Mouse (Mus musculus) erythroid progenitor cell, adult 5-6 weeks (primary cell): Measurements from ENCODE around the gene Rrp15. TPM values are rescaled to one million over a fixed set of nuclear protein-coding genes. Genes with fewer than 3 reads are reported as not detected.
"Not testable (repeated sequence)": the region's sequence is repeated elsewhere in the genome, so short reads cannot be mapped to it uniquely, and the experiment has no call there.

ENCODE experiments used
- ATAC-seq: replicated peaks from 2 replicates; pipeline ENCODE4 v1.8.0; 2016; ENCODE audit warnings: moderate number of reproducible peaks, mild to moderate bottlenecking, moderate TSS enrichment, inconsistent platforms; ENCODE audit not compliant: poor library complexity, low FRiP score, severe bottlenecking
- total RNA-seq, 2 experiments: library from RNA; stranded (forward) in 1 of 2; stranded (reverse) in 1 of 2; fragments of 150-400 nt in 1 of 2; fragments of 186-747, 209-891 nt in 1 of 2; gene quantifications; 2 replicates each; pipeline versions ENCODE4 v1.2.3 to v1.2.4; 2015 to 2017; ENCODE audit warnings: low replicate concordance in 2 of 2

Rrp15 gene
- total RNA-seq (2015; ENCODE audit: low replicate concordance) (10.9 and 14.1 TPM in 2 replicates), total RNA-seq (2017; ENCODE audit: low replicate concordance) (13.6 and 15.4 TPM in 2 replicates)

DNA sequence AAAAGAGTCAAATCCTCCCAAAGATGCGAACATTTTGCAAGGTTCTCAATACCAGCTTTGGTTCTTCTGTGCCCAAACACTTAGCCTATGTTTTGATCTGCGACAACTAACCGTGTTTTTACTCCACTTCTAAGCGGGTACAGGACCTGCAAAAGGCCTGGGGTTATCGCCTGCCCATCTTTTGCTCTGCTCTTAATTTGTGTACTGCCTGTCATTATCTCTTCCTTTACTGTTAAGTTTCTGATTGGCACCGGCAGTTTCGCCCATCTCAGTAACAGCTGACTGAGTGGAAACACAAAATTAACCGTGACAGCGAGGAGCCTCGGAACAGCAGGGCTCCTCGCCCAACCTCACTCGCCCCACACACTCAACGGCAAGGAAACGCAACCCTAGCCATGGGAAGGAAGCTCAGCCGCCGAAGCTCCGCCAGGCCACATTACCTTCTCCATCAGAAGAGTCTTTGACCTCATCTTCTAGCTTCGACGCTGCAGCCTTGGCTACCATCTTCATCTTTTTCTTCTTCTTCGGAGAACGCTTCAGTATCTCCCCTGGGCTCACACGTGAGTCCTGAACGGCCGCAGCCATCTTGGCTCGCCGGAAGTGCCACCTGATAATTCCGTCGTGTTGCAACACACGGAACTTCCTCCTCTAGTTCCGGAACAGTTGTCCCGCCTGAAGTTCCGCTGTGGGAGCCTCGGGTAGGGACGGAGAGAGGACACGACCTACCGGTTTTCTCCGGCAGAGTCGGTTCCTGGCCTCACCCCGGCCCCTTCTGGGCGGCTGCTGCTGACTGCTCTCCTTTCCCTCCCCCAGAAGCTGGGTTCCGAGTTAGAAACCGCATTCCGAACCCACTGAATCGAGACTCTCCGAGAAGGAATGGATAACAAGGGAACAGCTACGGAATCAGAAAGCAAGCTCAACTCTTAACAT is at the start of gene Rrp15:
Rrp15 (minus strand) TSS at position 635 of the 930 bp plus-strand sequence.
- peak; percentile 84 for ATAC-seq

- ATAC-seq, result no peak
Observed at GRCm38 (mm10) chr1:186797991-186798390, 48.8 kb upstream of the Rrp15 start.

GRCm38 (mm10) chr1:186785359-186785758 is 36.2 kb upstream of the Rrp15 start:
- ATAC-seq, result no peak

DNA sequence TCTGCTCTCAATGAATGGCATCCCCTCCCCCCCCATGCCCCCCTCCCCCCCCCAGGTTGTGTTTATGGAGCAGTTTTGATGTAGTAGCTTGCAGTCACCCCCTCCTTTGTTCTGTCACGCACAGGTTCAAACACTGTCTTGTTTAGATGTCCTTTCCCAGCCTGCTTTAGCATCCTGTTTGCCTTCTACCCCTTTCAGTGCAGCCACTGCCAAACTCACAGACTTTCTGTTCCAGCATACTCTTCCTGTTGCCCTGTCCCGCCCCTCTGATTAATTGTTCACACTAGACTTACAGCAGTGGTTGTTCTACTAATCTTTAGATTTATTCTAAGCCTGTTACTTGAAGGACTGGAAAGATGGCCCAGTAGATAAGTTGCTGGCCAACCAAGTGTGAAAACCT is 31.7 kb upstream of the Rrp15 start:
- no peak for ATAC-seq

DNA sequence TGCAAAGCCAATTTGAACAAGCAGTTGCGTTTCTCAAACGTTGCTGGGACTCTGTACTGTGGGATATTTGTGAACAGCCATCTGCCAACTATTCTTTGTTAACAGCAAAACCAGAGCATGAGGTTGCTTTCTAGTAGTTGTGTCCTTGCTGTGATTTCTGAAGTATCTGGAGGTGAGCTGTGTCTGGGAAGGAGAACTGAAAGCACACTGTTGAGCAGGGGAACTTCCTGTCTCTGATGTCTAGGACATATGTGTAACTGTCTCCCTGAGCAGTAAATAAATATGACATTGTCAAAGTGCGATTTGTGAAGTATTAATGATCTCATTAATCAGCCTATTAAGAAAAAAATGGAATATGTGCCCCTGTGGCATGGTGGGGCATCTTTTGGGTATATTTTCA is 24.0 kb upstream of the Rrp15 start:
- no peak for ATAC-seq

- ATAC-seq, result no peak
Observed at GRCm38 (mm10) chr1:186772547-186773077, 23.5 kb upstream of the Rrp15 start.

GRCm38 (mm10) chr1:186772005-186772404 is 22.8 kb upstream of the Rrp15 start:
- ATAC-seq, result no peak

DNA sequence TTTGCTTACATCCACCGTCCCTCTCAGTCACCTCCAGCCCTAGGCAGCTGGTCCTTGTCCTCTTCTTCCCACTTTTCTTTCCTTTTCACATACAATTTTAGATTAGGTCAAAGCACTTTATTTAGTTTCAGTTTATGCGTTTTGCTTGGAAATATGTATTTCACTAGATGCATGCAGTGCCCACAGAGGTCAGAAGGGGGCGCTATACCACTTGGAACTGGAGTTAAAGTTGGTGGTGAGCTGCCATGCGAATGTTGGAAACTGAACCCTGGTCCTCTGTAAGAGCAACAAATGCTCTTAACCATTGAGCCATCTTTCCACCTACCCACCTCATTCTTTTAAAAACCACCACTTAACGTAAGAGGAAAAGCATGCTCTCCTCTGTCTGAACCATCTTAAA is 21.5 kb upstream of the Rrp15 start:
- ATAC-seq, result no peak

- ATAC-seq, result no peak
Observed at GRCm38 (mm10) chr1:186768392-186768791, 19.2 kb upstream of the Rrp15 start.

DNA sequence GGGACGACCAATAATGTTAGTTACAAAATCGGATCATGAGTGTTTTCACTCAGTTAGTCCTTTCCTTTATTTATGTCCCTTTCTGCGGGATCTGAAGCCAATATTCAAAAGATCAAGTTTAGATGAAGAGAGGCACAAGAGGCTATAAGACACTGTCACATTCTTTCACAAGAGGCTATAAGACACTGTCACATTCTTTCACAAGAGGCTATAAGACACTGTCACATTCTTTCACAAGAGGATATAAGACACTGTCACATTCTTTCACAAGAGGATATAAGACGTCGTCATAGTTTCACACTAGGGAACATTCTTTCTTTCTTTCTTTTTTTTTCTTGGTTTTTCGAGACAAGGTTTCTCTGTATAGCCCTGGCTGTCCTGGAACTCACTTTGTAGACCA is 14.3 kb upstream of the Rrp15 start:
- not testable (repeated sequence) for ATAC-seq

GRCm38 (mm10) chr1:186749675-186750283 is 621 bp upstream of the Rrp15 start:
- no peak for ATAC-seq

DNA sequence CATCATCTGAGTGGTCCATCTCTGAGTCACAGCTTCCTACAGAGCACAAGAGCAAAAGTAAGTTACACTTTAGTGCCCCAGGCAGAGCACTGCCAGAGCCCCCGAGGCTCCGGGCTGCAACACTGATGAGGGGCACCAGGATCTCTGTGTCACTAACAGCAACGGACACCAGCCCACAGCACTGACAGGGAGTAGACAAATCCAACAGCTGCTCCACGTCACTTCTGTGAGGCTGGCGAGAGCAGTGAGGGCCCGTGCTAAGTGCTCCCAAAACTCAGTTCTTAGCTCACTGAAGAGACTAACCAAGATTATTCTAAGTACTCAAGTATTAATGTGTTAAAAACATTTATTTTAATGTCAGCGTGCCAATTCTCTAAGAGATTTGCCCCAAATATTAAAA is 9.3 kb downstream of the Rrp15 start:
- ATAC-seq, result no peak

- no peak for ATAC-seq
Observed at GRCm38 (mm10) chr1:186735537-186735936, 13.6 kb downstream of the Rrp15 start.

DNA sequence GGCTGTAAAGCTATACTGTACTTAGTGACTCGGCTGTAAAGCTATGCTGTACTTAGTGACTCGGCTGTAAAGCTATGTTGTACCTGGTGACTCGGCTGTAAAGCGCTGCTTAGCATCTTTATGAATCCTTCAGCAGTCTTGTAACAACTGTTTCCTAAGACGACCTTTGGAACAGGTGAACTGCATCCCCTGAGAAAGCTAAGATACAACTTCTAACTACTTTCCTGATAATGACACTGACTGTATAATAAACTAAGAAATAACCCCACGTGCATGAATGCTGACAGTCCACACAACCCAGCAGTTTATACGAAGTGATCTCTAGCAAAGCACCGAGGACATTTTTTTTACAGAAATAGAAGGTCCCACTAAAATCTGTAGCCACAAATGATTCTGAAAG is 16.1 kb downstream of the Rrp15 start:
- ATAC-seq, result no peak

DNA sequence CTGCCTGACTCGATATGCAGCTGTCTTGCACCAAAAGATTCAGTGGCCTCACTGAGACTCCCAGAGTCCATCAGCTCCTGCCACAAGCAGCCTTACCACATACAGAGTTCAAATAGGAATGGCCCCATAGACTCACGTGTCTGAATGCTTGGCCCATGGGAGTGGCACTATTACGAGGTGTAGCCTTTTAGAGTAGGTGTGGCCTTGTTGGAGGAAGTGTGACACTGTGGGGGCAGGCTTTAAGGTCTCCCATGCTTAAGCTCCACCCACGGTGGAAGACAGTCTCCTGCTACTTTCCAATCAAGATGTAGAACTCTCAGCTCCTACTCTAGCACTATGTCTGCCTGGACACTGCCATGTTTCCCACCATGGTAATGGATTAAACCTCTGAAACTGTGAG is 20.4 kb downstream of the Rrp15 start:
- no peak for ATAC-seq

- no peak for ATAC-seq
Observed at GRCm38 (mm10) chr1:186726117-186726516, 23.0 kb downstream of the Rrp15 start.

DNA sequence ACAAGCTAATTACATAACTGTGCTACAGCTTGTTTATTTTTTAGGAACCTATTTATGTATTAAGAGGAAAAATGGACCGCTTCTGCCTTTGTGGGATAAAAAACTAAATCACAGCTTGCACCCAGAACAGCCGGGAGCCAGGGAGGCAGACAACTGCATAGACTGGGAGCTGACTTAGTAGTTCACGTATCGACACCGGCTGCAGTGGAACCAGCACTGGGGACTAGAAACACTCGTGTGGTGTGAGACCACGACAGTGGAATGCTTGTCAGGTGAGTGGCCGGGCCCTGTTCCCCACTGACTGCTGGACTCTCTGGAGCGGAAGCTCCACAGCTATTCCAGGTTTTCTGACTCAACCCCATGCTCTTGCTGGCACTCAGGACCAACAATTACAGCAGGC is 26.9 kb downstream of the Rrp15 start:
- ATAC-seq, result no peak

GRCm38 (mm10) chr1:186721846-186722245 is 27.3 kb downstream of the Rrp15 start:
- peak; percentile 66 for ATAC-seq

DNA sequence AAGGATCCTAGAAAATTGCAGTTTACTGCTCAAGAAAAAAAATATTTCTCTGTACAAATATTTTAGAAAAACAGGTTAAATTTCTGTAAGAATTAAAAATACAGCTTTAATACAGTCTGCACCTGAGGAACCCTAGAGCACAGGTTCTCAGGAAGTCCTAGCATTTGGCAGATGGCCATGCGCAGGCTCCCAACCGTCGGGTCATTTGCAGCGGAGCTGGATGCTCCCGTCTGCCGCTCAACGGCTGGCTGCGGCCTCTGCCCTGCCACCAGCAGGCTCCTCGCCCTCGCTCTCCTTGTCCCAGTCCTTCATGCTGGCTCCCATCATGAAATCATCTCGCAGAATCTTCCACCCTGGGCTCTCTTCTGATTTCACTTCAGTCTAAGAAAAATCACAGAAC is 28.0 kb downstream of the Rrp15 start:
- ATAC-seq, result no peak

- no peak for ATAC-seq
Observed at GRCm38 (mm10) chr1:186719708-186720107, 29.4 kb downstream of the Rrp15 start.

- ATAC-seq, result no peak
Observed at GRCm38 (mm10) chr1:186718881-186719280, 30.3 kb downstream of the Rrp15 start.
